Mouse (Mus musculus) neural tube, embryonic 12.5 days (tissue): Measurements from ENCODE around the gene Taar3. TPM values are rescaled to one million over a fixed set of nuclear protein-coding genes. Genes with fewer than 3 reads are reported as not detected.
A peak's percentile ranks its signal among the peaks of the same experiment; 100 is the strongest.

ENCODE experiments used
- ATAC-seq: fragments of 200-750 bp; cut with Nextera tagmentation; 2 replicates; pipeline ENCODE4 v1.8.0; 2017; ENCODE audit warnings: low read depth, mild to moderate bottlenecking, moderate TSS enrichment, moderate library complexity; ENCODE audit not compliant: low FRiP score
- H3K27ac ChIP-seq: fragments of 300-500 bp; sonication (generic); 2 replicates; pipeline ENCODE4 v1.5.1; 2016
- H3K27me3 ChIP-seq: fragments of 300-500 bp; sonication (generic); replicated peaks from 2 replicates; pipeline ENCODE4 v1.6.1; 2016; ENCODE audit warnings: mild to moderate bottlenecking
- H3K36me3 ChIP-seq: fragments of 300-500 bp; sonication (generic); 2 replicates; pipeline ENCODE4 v1.6.1; 2016; ENCODE audit warnings: mild to moderate bottlenecking
- H3K4me1 ChIP-seq: fragments of 300-500 bp; sonication (generic); 2 replicates; pipeline ENCODE4 v1.6.1; 2016
- H3K4me2 ChIP-seq: fragments of 300-500 bp; sonication (generic); replicated peaks from 2 replicates; pipeline ENCODE4 v1.6.1; 2016; ENCODE audit warnings: mild to moderate bottlenecking
- H3K4me3 ChIP-seq: fragments of 300-500 bp; sonication (generic); 2 replicates; pipeline ENCODE4 v1.5.1; 2016
- H3K9ac ChIP-seq: fragments of 300-500 bp; sonication (generic); 2 replicates; pipeline ENCODE4 v1.6.1; 2016; ENCODE audit warnings: mild to moderate bottlenecking
- H3K9me3 ChIP-seq: fragments of 300-500 bp; sonication (generic); 2 replicates; pipeline ENCODE4 v1.6.1; 2016; ENCODE audit warnings: mild to moderate bottlenecking
- whole genome bisulfite sequencing: fragments of 180-500 bp; shearing (Covaris S2); methylation state at CpG from one replicate; pipeline ENCODE4 v1.1.7; 2016; 5-methylcytosine and 5-hydroxymethylcytosine counted together
- polyA plus RNA-seq: library from polyadenylated mRNA; unstranded; fragments of >200 nt; fragmentation: Nextera tagmentation; extraction: Ambion mirVana; gene quantifications from 2 replicates; pipeline ENCODE4 v1.2.1, GENCODE M21; 2016

Gene Taar3
- polyA plus RNA-seq, 1 experiment from 2014 or later = not detected

GRCm38 (mm10) chr10:23963444-23963843 lies 14.1 kb downstream of the Taar3 start:
- no peak overlapping the region for H3K9ac ChIP-seq
- WGBS = 66% methylated on average over 3 of the region's 3 CpGs
- no peak overlapping the region for H3K4me3 ChIP-seq
- no peak overlapping the region for H3K4me2 ChIP-seq
- no peaks in the 10 kb centered on the region for H3K4me1 ChIP-seq
- no peaks in the 10 kb centered on the region for H3K9me3 ChIP-seq
- H3K36me3 ChIP-seq = no peaks in the 10 kb centered on the region
- ATAC-seq = no peak
- no peak overlapping the region for H3K27ac ChIP-seq
- no peaks in the 10 kb centered on the region for H3K27me3 ChIP-seq

GRCm38 (mm10) chr10:23964921-23965610 lies 15.7 kb downstream of the Taar3 start:
- Histone ChIP-seq H3K36me3 (no peaks in the 10 kb centered on the region), H3K4me3 (no peak overlapping the region), H3K9me3 (no peaks in the 10 kb centered on the region), H3K4me2 (no peak overlapping the region), H3K4me1 (no peaks in the 10 kb centered on the region), H3K27ac (no peak overlapping the region), H3K9ac (no peak overlapping the region), H3K27me3 (no peaks in the 10 kb centered on the region)
- 94% methylated on average over 6 of the region's 6 CpGs for WGBS
- ATAC-seq = no peak

GRCm38 (mm10) chr10:23970656-23971165 lies 21.4 kb downstream of the Taar3 start, which contains the start of gene Taar5:
Taar5 (plus strand) TSS chr10:23970706.
- no peaks in the 10 kb centered on the region for H3K36me3 ChIP-seq
- no peaks in the 10 kb centered on the region for H3K27me3 ChIP-seq
- H3K4me3 ChIP-seq = no peak within 1 kb of the TSS
- no peak for ATAC-seq
- H3K4me2 ChIP-seq = no peak within 1 kb of the TSS
- H3K27ac ChIP-seq = no peak within 1 kb of the TSS
- H3K9ac ChIP-seq = no peak within 1 kb of the TSS
- H3K4me1 ChIP-seq = no peaks in the 10 kb centered on the region
- H3K9me3 ChIP-seq = no peaks in the 10 kb centered on the region
- WGBS = 92% methylated on average over 11 of the region's 11 CpGs

GRCm38 (mm10) chr10:23971256-23971655 lies 21.9 kb downstream of the Taar3 start:
- H3K27ac ChIP-seq = no peak overlapping the region
- H3K36me3 ChIP-seq = no peaks in the 10 kb centered on the region
- no peaks in the 10 kb centered on the region for H3K9me3 ChIP-seq
- 88% methylated on average over 5 of the region's 5 CpGs for WGBS
- no peaks in the 10 kb centered on the region for H3K4me1 ChIP-seq
- ATAC-seq = no peak
- no peak overlapping the region for H3K4me2 ChIP-seq
- no peak overlapping the region for H3K9ac ChIP-seq
- H3K4me3 ChIP-seq = no peak overlapping the region
- no peaks in the 10 kb centered on the region for H3K27me3 ChIP-seq

- H3K27ac ChIP-seq = no peak overlapping the region
- H3K27me3 ChIP-seq = no peaks in the 10 kb centered on the region
- no peaks in the 10 kb centered on the region for H3K4me1 ChIP-seq
- no peak overlapping the region for H3K4me2 ChIP-seq
- no peaks in the 10 kb centered on the region for H3K36me3 ChIP-seq
- H3K9me3 ChIP-seq = no peaks in the 10 kb centered on the region
- ATAC-seq = no peak
- 44% methylated on average over 4 of the region's 4 CpGs for WGBS
- H3K4me3 ChIP-seq = no peak overlapping the region
- H3K9ac ChIP-seq = no peak overlapping the region
Measured at GRCm38 (mm10) chr10:23977958-23978357, 28.6 kb downstream of the Taar3 start.

GRCm38 (mm10) chr10:23978901-23979705 lies 29.7 kb downstream of the Taar3 start:
- H3K4me1 ChIP-seq = no peaks in the 10 kb centered on the region
- H3K9me3 ChIP-seq = no peaks in the 10 kb centered on the region
- H3K36me3 ChIP-seq = no peaks in the 10 kb centered on the region
- no peak overlapping the region for H3K4me3 ChIP-seq
- 41% methylated on average over 16 of the region's 16 CpGs for WGBS
- H3K27ac ChIP-seq = no peak overlapping the region
- H3K27me3 ChIP-seq = no peaks in the 10 kb centered on the region
- H3K4me2 ChIP-seq = no peak overlapping the region
- H3K9ac ChIP-seq = no peak overlapping the region
- peak; percentile 89 for ATAC-seq

- Histone ChIP-seq H3K4me2 (no peak within 1 kb of the TSS), H3K4me3 (no peak within 1 kb of the TSS), H3K4me1 (no peaks in the 10 kb centered on the region), H3K27me3 (no peaks in the 10 kb centered on the region), H3K27ac (no peak within 1 kb of the TSS), H3K9ac (no peak within 1 kb of the TSS), H3K36me3 (no peaks in the 10 kb centered on the region), H3K9me3 (no peaks in the 10 kb centered on the region)
- no peak for ATAC-seq
- 82% methylated on average over 8 of the region's 8 CpGs for WGBS
Measured at GRCm38 (mm10) chr10:23985546-23985945, 36.2 kb downstream of the Taar3 start, which contains the start of gene Taar6. Taar6 (minus strand) TSS chr10:23985646.

GRCm38 (mm10) chr10:23986419-23986818 lies 37.1 kb downstream of the Taar3 start:
- 80% methylated on average over 5 of the region's 5 CpGs for WGBS
- H3K4me3 ChIP-seq = no peak overlapping the region
- H3K9ac ChIP-seq = no peak overlapping the region
- no peak overlapping the region for H3K27ac ChIP-seq
- ATAC-seq = no peak
- no peaks in the 10 kb centered on the region for H3K27me3 ChIP-seq
- no peak overlapping the region for H3K4me2 ChIP-seq
- no peaks in the 10 kb centered on the region for H3K36me3 ChIP-seq
- no peaks in the 10 kb centered on the region for H3K4me1 ChIP-seq
- no peaks in the 10 kb centered on the region for H3K9me3 ChIP-seq

- H3K36me3 ChIP-seq = no peaks in the 10 kb centered on the region
- H3K9me3 ChIP-seq = no peaks in the 10 kb centered on the region
- no peak within 1 kb of the TSS for H3K4me2 ChIP-seq
- H3K4me3 ChIP-seq = no peak within 1 kb of the TSS
- no peak within 1 kb of the TSS for H3K9ac ChIP-seq
- ATAC-seq = no peak
- H3K27ac ChIP-seq = no peak within 1 kb of the TSS
- 86% methylated on average over 3 of the region's 3 CpGs for WGBS
- no peaks in the 10 kb centered on the region for H3K4me1 ChIP-seq
- no peaks in the 10 kb centered on the region for H3K27me3 ChIP-seq
Measured at GRCm38 (mm10) chr10:23993381-23993780, 44.0 kb downstream of the Taar3 start, which contains the start of gene Taar7a. Taar7a (minus strand) TSS chr10:23993481.

GRCm38 (mm10) chr10:23999639-24000038 lies 50.3 kb downstream of the Taar3 start, which contains the start of gene Taar7b:
Taar7b (plus strand) TSS chr10:23999939.
- no peak for ATAC-seq
- H3K27ac ChIP-seq = no peak within 1 kb of the TSS
- H3K9ac ChIP-seq = no peak within 1 kb of the TSS
- no peak within 1 kb of the TSS for H3K4me3 ChIP-seq
- no peak within 1 kb of the TSS for H3K4me2 ChIP-seq
- H3K27me3 ChIP-seq = no peaks in the 10 kb centered on the region
- H3K4me1 ChIP-seq = no peaks in the 10 kb centered on the region
- H3K9me3 ChIP-seq = no peaks in the 10 kb centered on the region
- WGBS = 95% methylated on average over 1 of the region's 1 CpGs
- no peaks in the 10 kb centered on the region for H3K36me3 ChIP-seq
